Mouse (Mus musculus) bone marrow macrophage, adult 2 months (primary cell): ENCODE results near the gene Vmn1r185. TPM values are rescaled to one million over a fixed set of nuclear protein-coding genes. Genes with fewer than 3 reads are reported as not detected.
"Not testable (repeated sequence)": the region's sequence is repeated elsewhere in the genome, so short reads cannot be mapped to it uniquely, and the experiment has no call there.

Experiments used
- H3K27ac ChIP-seq: 2 replicates; pipeline ENCODE4 v1.5.1; 2012; ENCODE audit warnings: low read depth, low read length; ENCODE audit not compliant: insufficient read depth
- H3K4me1 ChIP-seq: 2 replicates; pipeline ENCODE4 v1.6.1; 2012; ENCODE audit warnings: low read length; ENCODE audit not compliant: control insufficient read depth, insufficient read depth
- H3K4me3 ChIP-seq: 2 replicates; pipeline ENCODE4 v1.5.1; 2012; ENCODE audit warnings: mild to moderate bottlenecking, low read length, moderate library complexity; ENCODE audit not compliant: insufficient read depth
- CTCF ChIP-seq: IDR thresholded peaks from 2 replicates; pipeline ENCODE4 v1.5.1; 2012; ENCODE audit warnings: low read depth, mild to moderate bottlenecking, low read length, moderate library complexity
- POLR2A ChIP-seq: IDR thresholded peaks from 2 replicates; pipeline ENCODE4 v1.6.1; 2012; ENCODE audit warnings: mild to moderate bottlenecking, low read depth, low read length, borderline replicate concordance
- polyA plus RNA-seq: library from polyadenylated mRNA; stranded (reverse); fragments of >200 nt; gene quantifications from 2 replicates; pipeline ENCODE4 v1.2.4, GENCODE M21; 2012; ENCODE audit not compliant: missing spikeins, insufficient read depth, insufficient read length

Gene Vmn1r185
- polyA plus RNA-seq: not detected in 2 replicates

- not testable (repeated sequence) for H3K27ac ChIP-seq, H3K4me3 ChIP-seq, H3K4me1 ChIP-seq
Measured at GRCm38 (mm10) chr7:26618364-26618763, at the start of gene Vmn1r185. Gene Vmn1r185 (minus strand): TSS chr7:26618464.

DNA sequence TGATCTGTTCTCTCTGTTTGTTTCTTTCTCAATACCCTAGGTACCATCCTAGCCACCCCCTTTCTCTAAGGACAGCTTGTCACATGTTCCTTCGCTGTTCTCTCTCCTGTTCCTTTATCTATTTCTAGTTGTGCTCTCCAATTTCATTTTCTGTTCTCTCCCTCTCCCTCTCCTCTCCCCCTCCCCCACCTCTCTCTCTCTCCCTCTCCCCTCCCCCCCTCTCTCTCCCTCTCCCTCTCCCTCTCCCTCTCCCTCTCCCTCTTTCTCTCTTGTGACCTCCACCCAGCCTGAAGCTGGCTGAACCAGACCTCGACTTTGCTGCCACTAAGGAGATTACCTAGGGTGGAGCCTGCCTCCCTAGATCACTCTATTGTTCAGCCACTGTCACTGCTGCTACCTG lies 49.2 kb upstream of the Vmn1r185 start:
- not testable (repeated sequence) for H3K4me3 ChIP-seq, H3K27ac ChIP-seq, H3K4me1 ChIP-seq

DNA sequence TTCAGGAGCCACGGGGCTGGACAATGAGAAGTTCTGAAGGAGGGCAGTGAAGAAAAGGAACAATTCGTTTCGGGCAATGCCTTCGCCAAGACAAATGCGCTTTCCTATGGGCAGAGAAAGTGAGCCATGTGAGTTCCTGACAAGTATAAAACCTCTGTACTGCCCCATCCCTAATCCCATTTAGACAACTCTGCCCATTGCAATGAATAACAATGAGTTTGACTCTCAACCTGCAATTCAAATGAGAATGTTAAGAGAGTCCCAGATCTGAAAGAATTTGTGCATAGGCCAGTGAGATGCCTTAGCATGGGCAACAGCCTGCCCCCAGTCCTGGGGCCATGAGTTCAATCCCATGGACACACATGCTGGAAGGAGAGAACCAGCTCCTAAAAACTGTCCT lies 47.7 kb upstream of the Vmn1r185 start:
- TF ChIP-seq POLR2A (no peak), CTCF (no peak)
- Histone ChIP-seq H3K4me1 (no peaks in the 10 kb centered on the region), H3K27ac (no peak overlapping the region), H3K4me3 (no peak overlapping the region)

- Histone ChIP-seq H3K27ac (no peak overlapping the region), H3K4me1 (no peaks in the 10 kb centered on the region), H3K4me3 (no peak overlapping the region)
- TF ChIP-seq POLR2A: no peak
- TF ChIP-seq CTCF: no peak
Measured at GRCm38 (mm10) chr7:26589774-26590173, 28.5 kb downstream of the Vmn1r185 start.

DNA sequence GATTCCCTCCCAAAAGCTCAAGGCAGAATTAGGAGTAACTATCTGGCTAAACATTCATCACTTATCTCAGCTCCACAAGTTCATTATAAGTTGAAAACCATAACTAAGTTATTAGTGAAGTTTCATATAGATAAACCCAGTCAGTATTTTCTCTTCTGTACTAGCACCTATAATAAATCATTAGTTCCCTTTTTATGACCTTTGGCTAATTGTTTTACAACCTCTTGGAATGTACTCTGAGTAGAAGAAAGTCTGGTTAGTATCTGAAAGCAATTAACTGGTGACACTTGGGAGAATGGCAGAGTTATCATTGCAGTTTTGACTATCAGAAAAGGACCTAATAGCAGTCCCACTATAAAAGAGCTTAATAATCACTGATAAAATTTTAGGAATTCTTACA lies 29.2 kb downstream of the Vmn1r185 start:
- H3K4me3 ChIP-seq: no peak overlapping the region
- H3K4me1 ChIP-seq: no peaks in the 10 kb centered on the region
- TF ChIP-seq CTCF: no peak
- no peak for TF ChIP-seq POLR2A
- H3K27ac ChIP-seq: no peak overlapping the region

Other genes with a start within 250 kb of the Vmn1r185 start
- 0.36 TPM in 1 of 2 replicates, not detected in the other for gene Nlrp9c, start 214.8 kb downstream of the Vmn1r185 start, polyA plus RNA-seq
- not detected in 2 replicates for gene Nlrp4a, start 183.4 kb downstream of the Vmn1r185 start, polyA plus RNA-seq
- not detected in 2 replicates for gene Nlrp9a, start 83.4 kb downstream of the Vmn1r185 start, polyA plus RNA-seq
- gene Cyp2b23, start 68.0 kb upstream of the Vmn1r185 start, polyA plus RNA-seq: not detected in 2 replicates
- gene Cyp2b19, start 138.7 kb upstream of the Vmn1r185 start, polyA plus RNA-seq: not detected in 2 replicates
- gene Cyp2g1, start 190.4 kb upstream of the Vmn1r185 start, polyA plus RNA-seq: not detected in 2 replicates
- not detected in 2 replicates for gene Cyp2a5, start 216.8 kb upstream of the Vmn1r185 start, polyA plus RNA-seq